Mouse (Mus musculus): Measurements from ENCODE around the gene Chmp6. TPM values are rescaled to one million over a fixed set of nuclear protein-coding genes. Genes with fewer than 3 reads are reported as not detected.
A peak's percentile ranks its signal among the peaks of the same experiment; 100 is the strongest.

Chmp6 gene
- polyA plus RNA-seq, 1 experiment from 2014 or later: 112 TPM

- no peaks in the 10 kb centered on the region for H3K4me1 ChIP-seq
- H3K4me2 ChIP-seq (replicated peaks): no peak overlapping the region
- 50% methylated on average over 10 of the region's 10 CpGs for WGBS
- H3K27me3 ChIP-seq: no peaks in the 10 kb centered on the region
- H3K36me3 ChIP-seq: peaks cover 93% of the 10 kb centered on the region
- no peak overlapping the region for H3K4me3 ChIP-seq
- no peak overlapping the region for H3K9ac ChIP-seq
- no peak overlapping the region for H3K27ac ChIP-seq
- no peak for ATAC-seq (ENCODE audit: low FRiP score, low read depth)
- no peaks in the 10 kb centered on the region for H3K9me3 ChIP-seq
These were observed 19.5 kb upstream of the Chmp6 start for GRCm38 (mm10) chr11:119893667-119894236.

GRCm38 (mm10) chr11:119894634-119895033 lies 18.6 kb upstream of the Chmp6 start:
- H3K9ac ChIP-seq: no peak overlapping the region

GRCm38 (mm10) chr11:119897041-119897440 lies 16.2 kb upstream of the Chmp6 start:
- Histone ChIP-seq H3K27me3 (no peaks in the 10 kb centered on the region), H3K36me3 (peaks cover 72% of the 10 kb centered on the region), H3K9ac (no peak overlapping the region), H3K4me3 (no peak overlapping the region), H3K27ac (no peak overlapping the region), H3K4me1 (no peaks in the 10 kb centered on the region), H3K9me3 (no peaks in the 10 kb centered on the region), H3K4me2 (replicated peaks) (no peak overlapping the region)
- ATAC-seq (ENCODE audit: low FRiP score, low read depth): no peak
- WGBS: 76% methylated on average over 9 of the region's 9 CpGs

More at GRCm38 (mm10) chr11:119894634-119895033, 18.6 kb upstream of the Chmp6 start:
- Histone ChIP-seq H3K4me3 (no peak overlapping the region), H3K4me1 (no peaks in the 10 kb centered on the region), H3K4me2 (replicated peaks) (no peak overlapping the region), H3K9me3 (no peaks in the 10 kb centered on the region), H3K36me3 (peaks cover 93% of the 10 kb centered on the region), H3K27me3 (no peaks in the 10 kb centered on the region), H3K27ac (no peak overlapping the region)
- WGBS: 60% methylated on average over 6 of the region's 6 CpGs
- no peak for ATAC-seq (ENCODE audit: low FRiP score, low read depth)

GRCm38 (mm10) chr11:119898976-119899375 lies 14.3 kb upstream of the Chmp6 start:
- Histone ChIP-seq H3K4me1 (no peaks in the 10 kb centered on the region), H3K4me3 (no peak overlapping the region), H3K9ac (no peak overlapping the region), H3K36me3 (peaks cover 55% of the 10 kb centered on the region), H3K4me2 (replicated peaks) (no peak overlapping the region), H3K9me3 (no peaks in the 10 kb centered on the region), H3K27ac (no peak overlapping the region), H3K27me3 (no peaks in the 10 kb centered on the region)
- 92% methylated on average over 11 of the region's 11 CpGs for WGBS
- no peak for ATAC-seq (ENCODE audit: low FRiP score, low read depth)

- Histone ChIP-seq H3K4me1 (no peaks in the 10 kb centered on the region; the same call in 1 of the 2 replicates), H3K4me3 (no peak overlapping the region), H3K36me3 (peaks cover 33% of the 10 kb centered on the region), H3K27me3 (no peaks in the 10 kb centered on the region), H3K27ac (no peak overlapping the region), H3K9me3 (no peaks in the 10 kb centered on the region), H3K9ac (no peak overlapping the region), H3K4me2 (replicated peaks) (no peak overlapping the region)
- ATAC-seq (ENCODE audit: low FRiP score, low read depth): no peak
- 66% methylated on average over 4 of the region's 4 CpGs for WGBS
These were observed 12.1 kb upstream of the Chmp6 start for GRCm38 (mm10) chr11:119901174-119901573.

- H3K9ac ChIP-seq: no peak overlapping the region
- no peak overlapping the region for H3K27ac ChIP-seq
- H3K4me1 ChIP-seq: no peaks in the 10 kb centered on the region; the same call in 1 of the 2 replicates
- 82% methylated on average over 4 of the region's 4 CpGs for WGBS
- H3K36me3 ChIP-seq: peaks cover 18% of the 10 kb centered on the region
- no peak for ATAC-seq (ENCODE audit: low FRiP score, low read depth)
- no peak overlapping the region for H3K4me2 ChIP-seq (replicated peaks)
- H3K27me3 ChIP-seq: peaks cover 9% of the 10 kb centered on the region
- no peaks in the 10 kb centered on the region for H3K9me3 ChIP-seq
- no peak overlapping the region for H3K4me3 ChIP-seq
These were observed 10.3 kb upstream of the Chmp6 start for GRCm38 (mm10) chr11:119902891-119903290.

- Histone ChIP-seq H3K27me3 (peaks cover 15% of the 10 kb centered on the region), H3K36me3 (no peaks in the 10 kb centered on the region), H3K27ac (no peak overlapping the region), H3K9me3 (no peaks in the 10 kb centered on the region), H3K9ac (no peak overlapping the region), H3K4me3 (no peak overlapping the region), H3K4me2 (replicated peaks) (no peak overlapping the region), H3K4me1 (peaks cover 6% of the 10 kb centered on the region)
- peak; percentile 71; the same call in 1 of the 2 replicates for ATAC-seq (ENCODE audit: low FRiP score, low read depth)
- WGBS: 37% methylated on average over 5 of the region's 5 CpGs
These were observed 8.5 kb upstream of the Chmp6 start for GRCm38 (mm10) chr11:119904621-119905286.

GRCm38 (mm10) chr11:119905794-119906193 lies 7.4 kb upstream of the Chmp6 start:
- no peak overlapping the region for H3K9ac ChIP-seq

GRCm38 (mm10) chr11:119907006-119907650 lies 6.1 kb upstream of the Chmp6 start:
- WGBS: 39% methylated on average over 7 of the region's 7 CpGs
- Histone ChIP-seq H3K9ac (0 out of 2 replicates have a peak overlapping the region, but pooled peaks have one; percentile 13), H3K9me3 (no peaks in the 10 kb centered on the region)

More at GRCm38 (mm10) chr11:119905794-119906193, 7.4 kb upstream of the Chmp6 start:
- Histone ChIP-seq H3K36me3 (no peaks in the 10 kb centered on the region), H3K4me2 (replicated peaks) (no peak overlapping the region), H3K9me3 (no peaks in the 10 kb centered on the region), H3K4me1 (peaks cover 7% of the 10 kb centered on the region), H3K4me3 (no peak overlapping the region), H3K27ac (no peak overlapping the region), H3K27me3 (peaks cover 15% of the 10 kb centered on the region)
- 83% methylated on average over 5 of the region's 5 CpGs for WGBS
- ATAC-seq (ENCODE audit: low FRiP score, low read depth): no peak

GRCm38 (mm10) chr11:119907711-119908110 lies 5.5 kb upstream of the Chmp6 start:
- 0 out of 2 replicates have a peak overlapping the region, but pooled peaks have one; percentile 13 for H3K9ac ChIP-seq
- H3K4me2 ChIP-seq (replicated peaks): no peak overlapping the region
- peaks cover 15% of the 10 kb centered on the region for H3K27me3 ChIP-seq
- peaks cover 10% of the 10 kb centered on the region for H3K4me1 ChIP-seq
- no peaks in the 10 kb centered on the region for H3K9me3 ChIP-seq
- no peak overlapping the region for H3K4me3 ChIP-seq
- H3K36me3 ChIP-seq: no peaks in the 10 kb centered on the region
- WGBS: 56% methylated on average over 7 of the region's 7 CpGs
- ATAC-seq (ENCODE audit: low FRiP score, low read depth): no peak
- H3K27ac ChIP-seq: no peak overlapping the region

More at GRCm38 (mm10) chr11:119907006-119907650, 6.1 kb upstream of the Chmp6 start:
- Histone ChIP-seq H3K4me3 (no peak overlapping the region), H3K27me3 (peaks cover 15% of the 10 kb centered on the region), H3K4me2 (replicated peaks) (no peak overlapping the region), H3K4me1 (peaks cover 7% of the 10 kb centered on the region), H3K27ac (no peak overlapping the region), H3K36me3 (no peaks in the 10 kb centered on the region)
- ATAC-seq (ENCODE audit: low FRiP score, low read depth): no peak

- Histone ChIP-seq H3K4me2 (replicated peaks) (no peak overlapping the region; the same call in 1 of the 2 replicates), H3K9ac (no peak overlapping the region)
- ATAC-seq (ENCODE audit: low FRiP score, low read depth): no peak
These were observed 3.8 kb upstream of the Chmp6 start for GRCm38 (mm10) chr11:119909436-119909835.

GRCm38 (mm10) chr11:119912845-119913244 lies 396 bp upstream of the Chmp6 start:
- Histone ChIP-seq H3K9ac (peak overlapping the region; percentile 90), H3K4me1 (peaks cover 38% of the 10 kb centered on the region), H3K36me3 (peaks cover 24% of the 10 kb centered on the region), H3K27ac (peak overlapping the region; percentile 71; the same call in 1 of the 2 replicates), H3K27me3 (peaks cover 6% of the 10 kb centered on the region), H3K4me3 (peak overlapping the region; percentile 70), H3K4me2 (replicated peaks) (peak overlapping the region; percentile 99), H3K9me3 (no peaks in the 10 kb centered on the region)
- ATAC-seq (ENCODE audit: low FRiP score, low read depth): no peak
- 4% methylated on average over 7 of the region's 7 CpGs for WGBS

More at GRCm38 (mm10) chr11:119909436-119909835, 3.8 kb upstream of the Chmp6 start:
- Histone ChIP-seq H3K36me3 (no peaks in the 10 kb centered on the region), H3K4me3 (no peak overlapping the region), H3K9me3 (no peaks in the 10 kb centered on the region), H3K27ac (no peak overlapping the region), H3K4me1 (peaks cover 20% of the 10 kb centered on the region), H3K27me3 (peaks cover 15% of the 10 kb centered on the region)
- 0% methylated on average over 5 of the region's 5 CpGs for WGBS

Measured in limb, embryonic 13.5 days (tissue).